Mouse (Mus musculus) G1E (cell line): ENCODE results near the gene Cir1. TPM values are rescaled to one million over a fixed set of nuclear protein-coding genes. Genes with fewer than 3 reads are reported as not detected.
A peak's percentile ranks its signal among the peaks of the same experiment; 100 is the strongest.

Source experiments
- ATAC-seq: 2 replicates; pipeline ENCODE4 v1.8.0; 2016; ENCODE audit warnings: mild to moderate bottlenecking; ENCODE audit not compliant: insufficient number of reproducible peaks, poor library complexity, low FRiP score, severe bottlenecking; ENCODE audit errors: extremely low read depth
- DNase-seq: peaks from one replicate; pipeline ENCODE4 v3.0.0; 2012; ENCODE audit warnings: low spot score
- H3K27me3 ChIP-seq: 2 replicates; pipeline ENCODE4 v1.6.1; 2012; ENCODE audit warnings: mild to moderate bottlenecking, low read length, inconsistent platforms; ENCODE audit not compliant: insufficient read depth
- H3K36me3 ChIP-seq: replicated peaks from 2 replicates; pipeline ENCODE3; 2012; ENCODE audit warnings: mild to moderate bottlenecking, inconsistent platforms
- H3K4me1 ChIP-seq: 2 replicates; pipeline ENCODE4 v1.6.1; 2012; ENCODE audit warnings: low read depth, low read length, inconsistent platforms, mixed read lengths; ENCODE audit not compliant: insufficient read depth
- H3K4me3 ChIP-seq: 2 replicates; pipeline ENCODE4 v1.5.1; 2012; ENCODE audit warnings: low read depth, mild to moderate bottlenecking, inconsistent platforms, low read length, moderate library complexity, mixed read lengths
- H3K9me3 ChIP-seq: replicated peaks from 2 replicates; pipeline ENCODE4 v1.6.1; 2012; ENCODE audit warnings: inconsistent platforms
- CTCF ChIP-seq: IDR thresholded peaks from 2 replicates; pipeline ENCODE4 v1.5.1; 2012; ENCODE audit warnings: low read depth, low read length, inconsistent platforms, mixed read lengths
- GATA1 ChIP-seq: IDR thresholded peaks from 2 replicates; pipeline ENCODE4 v1.6.1; 2012; ENCODE audit warnings: borderline replicate concordance, low read length, inconsistent platforms, mixed read lengths
- GATA2 ChIP-seq: IDR thresholded peaks from 2 replicates; pipeline ENCODE4 v1.6.1; 2012; ENCODE audit warnings: low read depth, low read length, inconsistent platforms, borderline replicate concordance
- POLR2AphosphoS5 ChIP-seq: IDR thresholded peaks from 2 replicates; pipeline ENCODE4 v1.6.1; 2012; ENCODE audit warnings: low read depth, low read length, inconsistent platforms; ENCODE audit not compliant: insufficient replicate concordance
- TAL1 ChIP-seq: conservative IDR thresholded peaks from 2 replicates; pipeline ENCODE4 v1.6.1; 2012; ENCODE audit warnings: low read depth, low read length, inconsistent platforms, mixed read lengths
- polyA plus RNA-seq: library from polyadenylated mRNA; stranded (reverse); fragments of >175 nt; gene quantifications from 2 replicates; pipeline ENCODE4 v1.2.3, GENCODE M21; 2012
- total RNA-seq, 2 experiments: library from RNA; stranded (forward) in 1 of 2; stranded (reverse) in 1 of 2; fragments of 200-1000 nt in 1 of 2; fragments of >200 nt in 1 of 2; fragmentation: Nextera tagmentation in 1 of 2; gene quantifications; 2 replicates each; pipeline ENCODE4 v1.2.3; 2014 to 2017

Gene Cir1
- total and polyA plus RNA-seq, 3 experiments: 11.9 to 27.2 (median 21.7) TPM

- Histone ChIP-seq H3K4me3 (peak overlapping the region; percentile 71), H3K9me3 (peaks cover 3% of the 10 kb centered on the region), H3K36me3 (no peaks in the 10 kb centered on the region), H3K27me3 (peaks cover 39% of the 10 kb centered on the region), H3K4me1 (peaks cover 27% of the 10 kb centered on the region)
- TF ChIP-seq CTCF (no peak), GATA1 (no peak), TAL1 (no peak), GATA2 (no peak), POLR2AphosphoS5 (no peak)
- DNase-seq (no peak), ATAC-seq (no peak; the same call in 1 of the 2 replicates)
Measured at GRCm38 (mm10) chr2:73279271-73280038, 33.0 kb downstream of the Cir1 start.

DNA sequence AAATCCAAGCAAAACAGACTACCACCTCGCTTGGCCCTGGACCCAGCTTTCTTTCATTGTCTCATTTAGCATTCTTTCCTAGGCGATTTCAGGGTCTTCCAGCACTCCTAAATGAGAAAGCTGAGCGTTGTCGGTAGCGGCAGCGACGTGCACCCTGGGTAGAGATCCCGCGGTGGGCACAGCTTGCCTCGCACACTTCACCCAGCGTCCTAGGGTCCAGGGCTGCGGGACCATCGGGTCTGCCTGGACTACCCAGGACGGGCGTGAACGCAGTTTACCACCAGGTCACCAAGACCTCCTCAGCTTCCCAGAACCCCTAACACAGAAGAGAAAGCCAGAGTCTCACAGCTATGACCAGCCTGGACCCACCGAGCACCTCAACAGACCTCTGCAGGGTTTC, 33.6 kb downstream of the Cir1 start:
- Histone ChIP-seq H3K4me3 (peak overlapping the region; percentile 71), H3K36me3 (no peaks in the 10 kb centered on the region), H3K9me3 (peaks cover 8% of the 10 kb centered on the region), H3K4me1 (peaks cover 27% of the 10 kb centered on the region), H3K27me3 (peaks cover 44% of the 10 kb centered on the region)
- DNase-seq: no peak
- ATAC-seq: peak; percentile 15; the same call in 1 of the 2 replicates
- no peak for TF ChIP-seq POLR2AphosphoS5
- no peak for TF ChIP-seq TAL1
- TF ChIP-seq CTCF: no peak
- TF ChIP-seq GATA2: no peak
- no peak for TF ChIP-seq GATA1

- Histone ChIP-seq H3K36me3 (no peaks in the 10 kb centered on the region), H3K9me3 (peaks cover 14% of the 10 kb centered on the region), H3K4me3 (peak overlapping the region; percentile 71), H3K4me1 (peaks cover 27% of the 10 kb centered on the region), H3K27me3 (peaks cover 50% of the 10 kb centered on the region)
- TF ChIP-seq CTCF: peak; percentile 68
- TF ChIP-seq TAL1: no peak
- ATAC-seq (no peak), DNase-seq (peak; percentile 84)
Measured at GRCm38 (mm10) chr2:73278131-73278854, 34.2 kb downstream of the Cir1 start.

GRCm38 (mm10) chr2:73277709-73278075, 34.8 kb downstream of the Cir1 start:
- H3K36me3 ChIP-seq: no peaks in the 10 kb centered on the region
- peaks cover 32% of the 10 kb centered on the region for H3K4me1 ChIP-seq
- DNase-seq (no peak), ATAC-seq (no peak)
- peak overlapping the region; percentile 62; the same call in 1 of the 2 replicates for H3K4me3 ChIP-seq
- peaks cover 56% of the 10 kb centered on the region for H3K27me3 ChIP-seq
- TF ChIP-seq TAL1: no peak
- TF ChIP-seq GATA2: no peak
- TF ChIP-seq GATA1: no peak
- TF ChIP-seq CTCF: no peak
- no peak for TF ChIP-seq POLR2AphosphoS5
- peaks cover 20% of the 10 kb centered on the region for H3K9me3 ChIP-seq

GRCm38 (mm10) chr2:73277021-73277708, 35.3 kb downstream of the Cir1 start:
- H3K4me1 ChIP-seq: peaks cover 33% of the 10 kb centered on the region
- H3K36me3 ChIP-seq: no peaks in the 10 kb centered on the region
- peak overlapping the region; percentile 62; the same call in 1 of the 2 replicates for H3K4me3 ChIP-seq
- ATAC-seq: no peak
- peaks cover 61% of the 10 kb centered on the region for H3K27me3 ChIP-seq
- H3K9me3 ChIP-seq: peaks cover 22% of the 10 kb centered on the region
- TF ChIP-seq GATA2: no peak
- no peak for TF ChIP-seq CTCF
- TF ChIP-seq POLR2AphosphoS5: no peak
- no peak for TF ChIP-seq TAL1
- DNase-seq: no peak

DNA sequence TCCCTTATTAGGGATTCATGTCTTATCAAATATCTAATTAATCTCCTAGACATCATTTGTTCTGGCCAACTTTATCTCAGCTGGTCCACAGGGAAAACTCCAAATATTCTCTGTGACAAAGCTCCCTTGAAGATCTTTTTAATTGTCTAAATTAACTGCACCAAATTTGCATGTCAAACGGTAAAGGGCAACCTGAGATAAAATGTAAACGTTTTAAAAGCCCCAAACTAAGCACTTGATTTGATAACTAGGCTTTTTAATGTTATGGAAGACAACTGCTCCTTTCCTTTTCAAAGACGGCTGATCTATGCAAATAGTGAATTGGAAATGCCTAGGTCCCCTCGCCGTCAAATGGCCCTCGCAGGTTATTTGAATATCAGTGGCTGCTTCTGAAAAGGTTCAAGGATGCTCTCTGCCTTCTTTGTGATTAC, 36.3 kb downstream of the Cir1 start:
- TF ChIP-seq POLR2AphosphoS5 (no peak), GATA2 (no peak), CTCF (no peak), TAL1 (no peak), GATA1 (no peak)
- Histone ChIP-seq H3K36me3 (no peaks in the 10 kb centered on the region), H3K9me3 (peaks cover 24% of the 10 kb centered on the region), H3K4me1 (peaks cover 39% of the 10 kb centered on the region), H3K27me3 (peaks cover 70% of the 10 kb centered on the region), H3K4me3 (no peak overlapping the region)
- DNase-seq (no peak), ATAC-seq (no peak)
